9 mouse cellular contexts compared by ENCODE assay signal in genomic region chr15:92447708-92448147, GRCm38 (mm10). TPM values are rescaled to one million over a fixed set of nuclear protein-coding genes. Genes with fewer than 3 reads are reported as not detected.
DNase-seq lines count a peak whose midpoint lies in the region; ATAC-seq and TF ChIP-seq lines count a peak whose summit lies in the region.
"Had no signal": no experiment of that assay in that cellular context is flagged by ENCODE, and none has a peak within 500 bp of the region (broad histone marks: within the 10 kb centered on the region; RNA-seq: fewer than 3 reads in every experiment).

No protein-coding gene starts in this region.

- no peaks in the 10 kb centered on the region for H3K36me3 ChIP-seq in ES-E14 (ENCODE audit: control insufficient read depth, insufficient read depth, low read length, poor library complexity, severe bottlenecking)
- no peaks in the 10 kb centered on the region for H3K36me3 ChIP-seq in embryonic facial prominence, embryonic 11.5 days (replicated peaks; ENCODE audit: control insufficient read depth, insufficient read depth, low read depth, low read length)
- no peaks in the 10 kb centered on the region for H3K36me3 ChIP-seq in midbrain, postnatal 0 days (ENCODE audit: insufficient read depth, low read length)
- H3K36me3 ChIP-seq: liver, embryonic 15.5 days had no signal

- no peak overlapping the region for H3K4me2 ChIP-seq in embryonic facial prominence, embryonic 11.5 days (ENCODE audit: low read depth, low read length)
- no peak overlapping the region for H3K4me2 ChIP-seq in midbrain, postnatal 0 days (ENCODE audit: low read depth, low read length, poor library complexity, severe bottlenecking)
- H3K4me2 ChIP-seq: liver, embryonic 15.5 days had no signal

- ATAC-seq in embryonic facial prominence, embryonic 11.5 days (replicated peaks; ENCODE audit: insufficient number of reproducible peaks, low FRiP score, low TSS enrichment, low read depth), result no peak
- no peak for ATAC-seq in midbrain, postnatal 0 days (ENCODE audit: low FRiP score)

- 45% methylated on average over 8 of the region's 8 CpGs for WGBS in embryonic facial prominence, embryonic 11.5 days
- 38% methylated on average over 8 of the region's 8 CpGs for WGBS in midbrain, postnatal 0 days

- no peak overlapping the region for H3K27ac ChIP-seq in gastrocnemius, adult 2 months
- no peak overlapping the region for H3K27ac ChIP-seq in ES-E14 (ENCODE audit: insufficient read depth, low read depth, low read length, poor library complexity, severe bottlenecking)
- H3K27ac ChIP-seq in embryonic facial prominence, embryonic 11.5 days (replicated peaks; ENCODE audit: low read depth, low read length), result no peak overlapping the region
- H3K27ac ChIP-seq in midbrain, postnatal 0 days (ENCODE audit: low read depth, low read length), result no peak overlapping the region
- H3K27ac ChIP-seq: liver, embryonic 15.5 days had no signal

- no peak overlapping the region for H3K4me3 ChIP-seq in gastrocnemius, adult 2 months
- no peak overlapping the region for H3K4me3 ChIP-seq in ES-E14 (ENCODE audit: insufficient read depth in 1 of 2, low read depth in 1 of 2, low read length in 2 of 2, poor library complexity in 1 of 2, severe bottlenecking in 1 of 2)
- no peak overlapping the region for H3K4me3 ChIP-seq in embryonic facial prominence, embryonic 11.5 days (ENCODE audit: low read depth, low read length)
- no peak overlapping the region for H3K4me3 ChIP-seq in midbrain, postnatal 0 days (ENCODE audit: low read depth, low read length)
- H3K4me3 ChIP-seq: liver, embryonic 15.5 days had no signal

- TF ChIP-seq CTCF in gastrocnemius, adult 2 months (IDR thresholded peaks at IDR 0.05), result peak; percentile 32; the same call in 1 of the 2 replicates
- TF ChIP-seq CTCF in midbrain, postnatal 0 days (IDR thresholded peaks at IDR 0.05), result peak; percentile 88

- intact Hi-C loops in gastrocnemius, adult 2 months (cut with DNase I), result loop anchor here (5.0 kb wide), 1 partner anchor 770 kb away; no protein-coding TSS in a partner anchor

- no peaks in the 10 kb centered on the region for H3K9me3 ChIP-seq in ES-E14 (ENCODE audit: control insufficient read depth, insufficient read depth, low read depth, low read length)
- H3K9me3 ChIP-seq in embryonic facial prominence, embryonic 11.5 days (replicated peaks; ENCODE audit: control insufficient read depth, low read length), result no peaks in the 10 kb centered on the region
- H3K9me3 ChIP-seq in midbrain, postnatal 0 days (ENCODE audit: low read length), result no peaks in the 10 kb centered on the region
- H3K9me3 ChIP-seq: liver, embryonic 15.5 days had no signal

- H3K27me3 ChIP-seq in embryonic facial prominence, embryonic 11.5 days (ENCODE audit: control insufficient read depth, insufficient read depth, low read length), result no peaks in the 10 kb centered on the region
- H3K27me3 ChIP-seq in midbrain, postnatal 0 days (ENCODE audit: insufficient read depth, low read length), result no peaks in the 10 kb centered on the region
- H3K27me3 ChIP-seq: liver, embryonic 15.5 days had no signal

- no peak for DNase-seq in gastrocnemius, adult 2 months
- DNase-seq in gastrocnemius, postnatal 4 days (ENCODE audit: low spot score in 2 of 2), result no peak
- no peak for DNase-seq in ES-E14 (ENCODE audit: low read depth, low spot score)
- DNase-seq in embryonic facial prominence, embryonic 11.5 days (ENCODE audit: low spot score), result peak; percentile 62
- peak; percentile 23 for DNase-seq in layer of hippocampus, adult 9-11 months
- peak; percentile 88 for DNase-seq in midbrain, postnatal 0 days (ENCODE audit: low spot score)
- no peak for DNase-seq in B cell, adult 2 months
- DNase-seq in MN1 (ENCODE audit: low spot score), result no peak

- in situ Hi-C loops in ES-E14 (cut with MboI; ENCODE audit: low sequenced_read_pairs in 2 of 2, unreplicated experiment in 2 of 2), result loop anchor here in 1 of 2 experiments (10.0 kb wide), 1 partner anchor 777 kb away; no protein-coding TSS in a partner anchor

- no peaks in the 10 kb centered on the region for H3K4me1 ChIP-seq in ES-E14 (ENCODE audit: control insufficient read depth in 2 of 2, insufficient read depth in 2 of 2, low read length in 2 of 2, poor library complexity in 1 of 2)
- H3K4me1 ChIP-seq in embryonic facial prominence, embryonic 11.5 days (ENCODE audit: control insufficient read depth, insufficient read depth, low read length), result no peaks in the 10 kb centered on the region
- 0 out of 2 replicates have a peak, but pooled peaks cover 3% of the 10 kb centered on the region for H3K4me1 ChIP-seq in midbrain, postnatal 0 days (ENCODE audit: insufficient read depth, low read length)
- H3K4me1 ChIP-seq: liver, embryonic 15.5 days had no signal

- H3K9ac ChIP-seq in ES-E14 (ENCODE audit: insufficient read depth, low read depth, low read length, poor library complexity, severe bottlenecking), result no peak overlapping the region
- H3K9ac ChIP-seq in embryonic facial prominence, embryonic 11.5 days (replicated peaks; ENCODE audit: low read length), result no peak overlapping the region
- H3K9ac ChIP-seq in midbrain, postnatal 0 days (replicated peaks; ENCODE audit: low read length, poor library complexity, severe bottlenecking), result 0 out of 2 replicates have a peak overlapping the region, but pooled peaks have one; percentile 8
- H3K9ac ChIP-seq: liver, embryonic 15.5 days had no signal

TF ChIP-seq in ES-E14, 5 proteins besides CTCF, POLR2A, EP300 and RAD21:
- TF ChIP-seq ZC3H11A (IDR thresholded peaks at IDR 0.05; ENCODE audit: borderline replicate concordance, low read depth, low read length), result no peak
- peak; percentile 55; the same call in 1 of the 2 replicates for TF ChIP-seq ZNF384 (IDR thresholded peaks at IDR 0.05; ENCODE audit: low read depth, low read length)

RNA-seq across cellular contexts. Expression of gene Pdzrn4, which starts 51.0 kb away (rescaled TPM):
- under 1 TPM; 0.39 to 0.64 TPM for total RNA-seq in gastrocnemius, adult 2 months (2021)
- 1 to 10 TPM; 2.3 to 3.1 TPM for total RNA-seq in gastrocnemius, postnatal 4 days (2021)
- not detected in 2 replicates for total RNA-seq in ES-E14 (2012; rRNA removed)
- polyA plus RNA-seq in embryonic facial prominence, embryonic 11.5 days (2014; fragmentation: Nextera tagmentation; extraction: Ambion mirVana), result 2.8 and 3.2 TPM in 2 replicates
- 14.6 and 19.0 TPM in 2 replicates for total RNA-seq in midbrain, postnatal 0 days (2014; rRNA removed)
- 23.0 and 23.2 TPM in 2 replicates for polyA plus RNA-seq in midbrain, postnatal 0 days (2015; fragmentation: Nextera tagmentation; extraction: Ambion mirVana)

Comparison
In these comparisons a context has a peak if more than half of its experiments do, and no peak if none do; other contexts are left out.
1. DNase-seq: peak in embryonic facial prominence, embryonic 11.5 days (single experiment), layer of hippocampus, adult 9-11 months (single experiment) and midbrain, postnatal 0 days (single experiment); none in gastrocnemius, adult 2 months (single experiment), gastrocnemius, postnatal 4 days (0 of 2), ES-E14 (single experiment), B cell, adult 2 months (0 of 2) and MN1 (single experiment).